Mouse (Mus musculus) limb, embryonic 14.5 days (tissue): ENCODE measurements around the gene Mpzl2. TPM values are rescaled to one million over a fixed set of nuclear protein-coding genes. Genes with fewer than 3 reads are reported as not detected.

Source experiments
- ATAC-seq: fragments of 200-750 bp; cut with Nextera tagmentation; 2 replicates; pipeline ENCODE4 v1.8.0; 2017; ENCODE audit warnings: low read depth, moderate number of reproducible peaks, moderate TSS enrichment; ENCODE audit not compliant: low FRiP score
- DNase-seq: peaks from one replicate; pipeline ENCODE4 v3.0.0-alpha.2; 2015; ENCODE audit warnings: low spot score
- H3K27ac ChIP-seq: fragments of 300-500 bp; sonication (generic); replicated peaks from 2 replicates; pipeline ENCODE4 v1.5.1; 2014; ENCODE audit warnings: low read depth, mild to moderate bottlenecking, low read length, moderate library complexity, mixed read lengths
- H3K27me3 ChIP-seq: fragments of 300-500 bp; sonication (generic); 2 replicates; pipeline ENCODE4 v1.6.1; 2014; ENCODE audit warnings: low read length, mixed read lengths; ENCODE audit not compliant: control insufficient read depth, insufficient read depth
- H3K36me3 ChIP-seq: fragments of 300-500 bp; sonication (generic); 2 replicates; pipeline ENCODE4 v1.6.1; 2014; ENCODE audit warnings: mild to moderate bottlenecking, low read length, moderate library complexity, mixed read lengths; ENCODE audit not compliant: control insufficient read depth, insufficient read depth
- H3K4me1 ChIP-seq: fragments of 300-500 bp; sonication (generic); 2 replicates; pipeline ENCODE4 v1.6.1; 2014; ENCODE audit warnings: antibody characterized with exemption, low read length, mixed read lengths; ENCODE audit not compliant: control insufficient read depth, insufficient read depth
- H3K4me2 ChIP-seq: fragments of 300-500 bp; sonication (generic); replicated peaks from 2 replicates; pipeline ENCODE4 v1.6.1; 2014; ENCODE audit warnings: low read depth, mild to moderate bottlenecking, low read length, moderate library complexity; ENCODE audit not compliant: severe bottlenecking
- H3K4me3 ChIP-seq: fragments of 300-500 bp; sonication (generic); replicated peaks from 2 replicates; pipeline ENCODE4 v1.5.1; 2014; ENCODE audit warnings: low read length
- H3K9ac ChIP-seq: fragments of 300-500 bp; sonication (generic); 2 replicates; pipeline ENCODE4 v1.6.1; 2014; ENCODE audit warnings: mild to moderate bottlenecking, low read depth, low read length, moderate library complexity; ENCODE audit not compliant: severe bottlenecking
- H3K9me3 ChIP-seq: fragments of 300-500 bp; sonication (generic); 2 replicates; pipeline ENCODE4 v1.6.1; 2016; ENCODE audit warnings: low read length; ENCODE audit not compliant: control insufficient read depth
- POLR2A ChIP-seq: fragments of 200-500 bp; IDR thresholded peaks from 2 replicates; pipeline ENCODE4 v1.8.0; 2012; ENCODE audit warnings: inconsistent platforms, mild to moderate bottlenecking, moderate library complexity, borderline replicate concordance; ENCODE audit not compliant: insufficient read depth, insufficient read length; ENCODE audit errors: extremely low read depth
- WGBS: fragments of 180-500 bp; shearing (Covaris S2); extraction: QIAGEN DNeasy Blood & Tissue Kit; methylation state at CpG from one replicate; pipeline ENCODE4 v1.1.7; 2014; 5-methylcytosine and 5-hydroxymethylcytosine counted together
- polyA plus RNA-seq, 2 experiments: library from polyadenylated mRNA; depleted of rRNA in 1 of 2; stranded (reverse) in 1 of 2; unstranded in 1 of 2; fragments of >200 nt; fragmentation: Nextera tagmentation in 1 of 2; extraction: Ambion mirVana in 1 of 2; gene quantifications; 2 replicates each; pipeline versions ENCODE4 v1.2.1 to v1.2.3; 2012 to 2014

Mpzl2 gene
- polyA plus RNA-seq, 2 experiments, result 21.8 to 22.6 TPM

GRCm38 (mm10) chr9:45018031-45018430, 21.6 kb upstream of the Mpzl2 start:
- Histone ChIP-seq H3K9me3 (no peaks in the 10 kb centered on the region), H3K4me2 (no peak overlapping the region), H3K4me1 (no peaks in the 10 kb centered on the region), H3K4me3 (no peak overlapping the region), H3K9ac (no peak overlapping the region), H3K27ac (no peak overlapping the region), H3K36me3 (no peaks in the 10 kb centered on the region), H3K27me3 (no peaks in the 10 kb centered on the region)
- whole genome bisulfite sequencing, result 70% methylated on average over 11 of the region's 11 CpGs
- no peak for TF ChIP-seq POLR2A
- ATAC-seq (no peak), DNase-seq (no peak)

DNA sequence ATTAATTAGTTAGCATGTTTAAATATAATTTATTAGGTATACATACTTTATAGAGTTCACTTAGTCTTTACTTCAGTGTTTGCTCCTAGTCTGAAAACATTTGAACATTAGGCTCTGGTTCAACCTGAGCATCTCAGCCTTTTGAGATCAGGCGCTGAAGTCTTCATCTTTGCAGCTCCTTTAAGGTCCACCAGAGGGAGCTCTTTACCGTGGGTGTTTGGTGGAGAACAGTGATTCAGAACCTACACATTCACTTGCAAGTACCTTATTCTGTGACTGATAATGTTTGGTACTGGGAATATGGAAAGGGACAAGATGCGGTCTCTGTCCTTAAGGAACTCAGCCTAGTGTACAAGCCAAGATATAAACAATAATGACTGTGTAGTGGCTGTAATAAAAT, 16.8 kb upstream of the Mpzl2 start:
- ATAC-seq (no peak), DNase-seq (peak; percentile 66)
- Histone ChIP-seq H3K4me1 (no peaks in the 10 kb centered on the region), H3K4me3 (no peak overlapping the region), H3K36me3 (no peaks in the 10 kb centered on the region), H3K27me3 (no peaks in the 10 kb centered on the region), H3K27ac (no peak overlapping the region), H3K9ac (no peak overlapping the region), H3K9me3 (no peaks in the 10 kb centered on the region), H3K4me2 (no peak overlapping the region)
- no peak for TF ChIP-seq POLR2A
- 18% methylated on average over 3 of the region's 3 CpGs for WGBS

GRCm38 (mm10) chr9:45023638-45024037, 16.0 kb upstream of the Mpzl2 start:
- ATAC-seq (no peak), DNase-seq (no peak)
- Histone ChIP-seq H3K27me3 (no peaks in the 10 kb centered on the region), H3K4me2 (no peak overlapping the region), H3K4me1 (no peaks in the 10 kb centered on the region), H3K27ac (no peak overlapping the region), H3K36me3 (no peaks in the 10 kb centered on the region), H3K4me3 (no peak overlapping the region), H3K9me3 (no peaks in the 10 kb centered on the region), H3K9ac (no peak overlapping the region)
- no peak for TF ChIP-seq POLR2A
- 52% methylated on average over 3 of the region's 3 CpGs for WGBS

DNA sequence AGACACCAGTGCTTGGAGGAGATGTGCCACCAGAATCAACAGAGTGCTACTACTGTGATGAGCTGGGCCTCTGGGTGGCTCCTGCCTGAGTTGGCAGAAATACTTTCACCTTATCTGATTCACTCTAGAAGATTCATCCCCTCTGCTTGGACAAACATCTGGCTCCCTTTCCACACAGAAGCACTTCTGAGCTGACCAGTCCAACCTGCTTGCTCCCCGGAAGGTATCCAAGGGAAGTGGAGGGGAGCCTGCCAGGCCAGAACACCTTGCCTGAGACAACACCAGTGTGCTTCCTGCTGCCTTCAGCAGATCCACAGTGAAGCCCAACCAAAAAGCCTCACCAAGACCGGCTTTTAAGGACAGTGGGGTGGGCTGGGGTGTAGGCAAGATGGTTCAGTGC, 15.4 kb upstream of the Mpzl2 start:
- Histone ChIP-seq H3K9ac (no peak overlapping the region), H3K4me3 (no peak overlapping the region), H3K36me3 (no peaks in the 10 kb centered on the region), H3K4me1 (no peaks in the 10 kb centered on the region), H3K27me3 (no peaks in the 10 kb centered on the region), H3K9me3 (no peaks in the 10 kb centered on the region), H3K27ac (no peak overlapping the region), H3K4me2 (no peak overlapping the region)
- WGBS, result 76% methylated on average over 2 of the region's 2 CpGs
- DNase-seq (no peak), ATAC-seq (no peak)
- TF ChIP-seq POLR2A, result no peak

DNA sequence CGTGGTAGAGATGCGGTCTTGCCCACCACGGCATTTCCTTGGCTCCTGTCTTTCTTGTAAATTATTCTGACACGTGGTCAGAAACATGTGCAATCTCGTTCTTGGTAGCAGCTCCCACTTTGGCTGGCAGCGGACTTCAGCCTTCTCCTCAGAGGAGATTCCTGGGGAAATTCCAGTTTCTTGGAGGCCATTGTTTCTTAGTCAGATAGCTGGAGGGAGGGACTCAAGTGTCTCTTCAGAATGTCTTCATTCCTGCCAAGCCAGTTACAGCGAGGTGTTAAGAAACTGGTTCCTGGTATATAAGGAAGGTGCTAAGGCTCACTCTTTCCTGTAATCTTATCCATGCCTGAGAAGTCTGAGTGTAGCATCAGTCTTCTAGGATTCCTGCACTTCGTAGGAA, 12.2 kb upstream of the Mpzl2 start:
- no peak for DNase-seq
- H3K4me3 ChIP-seq, result no peak overlapping the region
- no peaks in the 10 kb centered on the region for H3K9me3 ChIP-seq
- no peak for TF ChIP-seq POLR2A
- no peak overlapping the region for H3K27ac ChIP-seq
- no peak overlapping the region for H3K9ac ChIP-seq
- WGBS, result 58% methylated on average over 8 of the region's 8 CpGs
- H3K27me3 ChIP-seq, result no peaks in the 10 kb centered on the region
- no peak overlapping the region for H3K4me2 ChIP-seq
- H3K36me3 ChIP-seq, result no peaks in the 10 kb centered on the region
- H3K4me1 ChIP-seq, result no peaks in the 10 kb centered on the region
- ATAC-seq, result no peak

- DNase-seq (no peak), ATAC-seq (no peak)
- no peaks in the 10 kb centered on the region for H3K4me1 ChIP-seq
- no peaks in the 10 kb centered on the region for H3K9me3 ChIP-seq
- H3K4me3 ChIP-seq, result no peak overlapping the region
- H3K27ac ChIP-seq, result no peak overlapping the region
- H3K4me2 ChIP-seq, result no peak overlapping the region
- no peaks in the 10 kb centered on the region for H3K36me3 ChIP-seq
- H3K9ac ChIP-seq, result no peak overlapping the region
- 68% methylated on average over 6 of the region's 6 CpGs for WGBS
- TF ChIP-seq POLR2A, result no peak
- no peaks in the 10 kb centered on the region for H3K27me3 ChIP-seq
These were observed 9.3 kb upstream of the Mpzl2 start for GRCm38 (mm10) chr9:45030341-45030740.
